In the genomic region with DNA sequence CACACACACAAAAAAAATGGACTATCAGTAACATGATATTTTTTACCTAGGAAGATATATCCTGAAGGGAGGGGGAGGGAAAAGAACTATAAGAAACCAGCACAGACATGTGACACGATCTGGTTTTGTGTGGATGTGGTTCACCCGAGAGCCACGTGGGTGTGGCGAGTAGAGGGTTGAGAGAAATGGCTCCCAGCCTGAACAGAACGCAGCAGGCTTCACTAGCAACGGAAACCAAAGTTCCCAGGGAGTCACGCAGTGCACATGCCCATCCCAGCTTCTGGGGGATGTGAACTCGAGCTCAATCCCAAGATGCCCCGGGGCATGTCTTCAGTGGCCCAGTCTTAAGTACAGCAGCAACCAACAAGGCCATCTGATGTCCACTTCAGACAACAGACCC, we compare ENCODE assay signal across 13 mouse cellular contexts.
"Had no signal": no experiment of that assay in that cellular context is flagged by ENCODE, and none has a peak within 500 bp of the region (broad histone marks: within the 10 kb centered on the region; RNA-seq: fewer than 3 reads in every experiment).

No protein-coding gene starts in this region.

- H3K4me2 ChIP-seq: liver, embryonic 11.5 days; liver, embryonic 15.5 days; midbrain, embryonic 15.5 days; neural tube, embryonic 12.5 days; stomach, embryonic 15.5 days had no signal

- H3K9me3 ChIP-seq: limb, embryonic 10.5 days; liver, embryonic 15.5 days; midbrain, embryonic 10.5 days; midbrain, embryonic 15.5 days; neural tube, embryonic 12.5 days; stomach, embryonic 15.5 days had no signal

- H3K27me3 ChIP-seq: liver, embryonic 15.5 days; midbrain, embryonic 15.5 days; neural tube, embryonic 12.5 days; stomach, embryonic 15.5 days had no signal

- H3K27ac ChIP-seq: kidney, postnatal 0 days; limb, embryonic 10.5 days; liver, embryonic 15.5 days; midbrain, embryonic 10.5 days; midbrain, embryonic 15.5 days; neural tube, embryonic 12.5 days; stomach, embryonic 15.5 days had no signal

- ATAC-seq: lung, postnatal 0 days; midbrain, embryonic 15.5 days had no signal

- DNase-seq: lung, adult 2 months; lung, postnatal 36 days; right cerebral cortex, postnatal 14 days; thymus, postnatal 36 days had no signal

- H3K9ac ChIP-seq: liver, embryonic 15.5 days; midbrain, embryonic 15.5 days; neural tube, embryonic 12.5 days; stomach, embryonic 15.5 days had no signal

- H3K4me1 ChIP-seq: liver, embryonic 15.5 days; midbrain, embryonic 10.5 days; midbrain, embryonic 15.5 days; neural tube, embryonic 12.5 days; stomach, embryonic 15.5 days had no signal

- H3K4me3 ChIP-seq: limb, embryonic 10.5 days; liver, embryonic 15.5 days; midbrain, embryonic 10.5 days; midbrain, embryonic 15.5 days; neural tube, embryonic 12.5 days; stomach, embryonic 15.5 days had no signal
